15 mouse cellular contexts compared by ENCODE assay signal in genomic region chr13:82570925-82571324, GRCm38 (mm10).
"Had no signal": no experiment of that assay in that cellular context is flagged by ENCODE, and none has a peak within 500 bp of the region (broad histone marks: within the 10 kb centered on the region; RNA-seq: fewer than 3 reads in every experiment).

No protein-coding gene starts in this region.

- DNase-seq: retina, postnatal 1 day; right cerebral cortex, postnatal 14 days; right cerebral cortex, postnatal 4 days; spleen, adult 18-20 months; thymus, adult 18-20 months; thymus, adult 2 months; thymus, postnatal 14 days; thymus, postnatal 25 days; thymus, postnatal 36 days; thymus, postnatal 4 days had no signal

- H3K4me3 ChIP-seq: neural tube, embryonic 12.5 days; neural tube, embryonic 13.5 days; neural tube, embryonic 15.5 days; stomach, embryonic 15.5 days had no signal

- H3K27ac ChIP-seq: neural tube, embryonic 12.5 days; neural tube, embryonic 13.5 days; neural tube, embryonic 15.5 days; stomach, embryonic 15.5 days; stomach, postnatal 0 days had no signal
